Mouse (Mus musculus): Measurements from ENCODE around the gene Musk.

DNA sequence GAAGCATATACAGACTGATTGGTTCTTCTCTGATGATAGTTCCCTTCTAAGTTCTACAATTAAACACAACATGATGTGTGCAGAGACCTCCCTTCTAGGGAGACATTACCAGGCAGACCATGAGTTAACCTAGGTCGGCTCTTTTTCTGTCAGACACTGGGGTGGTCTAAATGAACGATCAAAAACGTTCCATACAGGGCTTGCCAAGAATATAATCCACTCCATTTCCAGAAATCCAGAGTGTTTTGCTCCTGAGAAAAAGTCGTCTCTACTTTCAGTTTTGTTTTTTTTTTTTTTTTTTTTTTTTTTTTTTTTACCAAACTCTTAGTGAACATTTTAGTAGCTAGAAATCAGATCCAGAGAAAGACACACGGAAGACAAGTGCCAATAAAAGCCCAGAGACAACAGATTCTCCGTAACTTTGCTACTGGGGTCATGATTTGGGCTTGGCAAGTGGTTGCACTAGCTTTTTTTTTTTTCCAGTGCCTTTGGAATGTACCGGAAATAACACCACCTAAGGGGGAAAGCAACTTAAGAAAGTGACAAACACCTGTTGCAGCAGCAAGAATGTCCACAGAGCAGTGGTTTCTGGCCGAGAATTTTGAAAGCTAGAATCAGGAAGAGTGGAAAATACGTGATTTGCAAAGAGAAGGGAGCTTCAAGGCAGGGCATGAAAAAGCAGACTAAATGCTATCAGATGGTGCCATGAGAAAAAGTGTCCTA, 769 bp downstream of the Musk start:
- TF ChIP-seq CTCF (IDR thresholded peaks at IDR 0.05; ENCODE audit: borderline replicate concordance, insufficient read depth, low read length) = no peak
- no peak for TF ChIP-seq POLR2A (IDR thresholded peaks at IDR 0.05; ENCODE audit: low read depth, low read length)
